8 mouse cellular contexts compared by ENCODE assay signal in the genomic region with DNA sequence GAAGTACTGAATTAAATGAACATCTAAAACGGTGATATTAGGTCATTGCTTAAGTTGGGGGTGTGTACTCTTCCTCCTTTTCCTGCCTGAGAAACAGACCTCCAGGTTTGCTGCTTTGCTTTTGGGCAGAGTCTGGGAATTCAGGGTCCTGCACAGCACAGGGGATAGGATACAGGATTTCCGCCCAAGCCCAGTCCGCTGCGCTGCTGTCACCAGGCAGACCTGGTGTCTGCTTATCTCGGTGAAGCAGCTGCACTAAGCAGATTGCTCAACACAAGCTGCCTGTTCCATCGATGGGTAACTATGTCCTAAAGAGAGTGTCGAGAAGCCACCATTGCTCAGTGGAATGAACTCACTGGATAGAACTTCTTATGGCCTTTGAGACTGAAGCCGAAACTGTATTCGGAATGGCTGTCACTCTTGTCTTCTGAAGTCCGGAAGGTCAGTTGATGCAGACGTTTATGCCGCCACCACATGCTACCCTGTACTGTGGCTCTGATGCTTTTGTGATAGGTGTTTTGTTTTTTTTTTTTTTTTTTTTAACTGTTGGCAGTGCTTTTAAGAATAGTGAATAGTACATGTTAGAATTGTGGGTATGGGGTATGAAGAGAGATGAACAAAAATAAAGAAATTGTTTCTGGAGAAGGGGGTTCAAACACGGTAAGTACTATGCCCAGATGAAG.
A peak's percentile ranks its signal among the peaks of the same experiment; 100 is the strongest.
DNase-seq lines count a peak whose midpoint lies in the region; ATAC-seq and TF ChIP-seq lines count a peak whose summit lies in the region.

No protein-coding gene starts in this region.

- peak overlapping the region; percentile 58 for H3K9ac ChIP-seq in heart, embryonic 16.5 days (ENCODE audit: low read length)
- H3K9ac ChIP-seq in hindbrain, embryonic 14.5 days: no peak overlapping the region
- no peak overlapping the region for H3K9ac ChIP-seq in hindbrain, embryonic 12.5 days

- peak; percentile 44 for DNase-seq in layer of hippocampus, adult 9-11 months
- no peak for DNase-seq in layer of hippocampus, postnatal 25 days (ENCODE audit: extremely low spot score in 1 of 2, low spot score in 1 of 2)
- peak; percentile 89 for DNase-seq in c-Kit-positive CD71-positive TER-119-negative erythroid progenitor cells, embryonic 14.5 days (ENCODE audit: low read depth)
- DNase-seq in layer of hippocampus, postnatal 36 days: peak; percentile 35 to 40
- no peak for DNase-seq in hindbrain, embryonic 14.5 days (ENCODE audit: low spot score)

- no peaks in the 10 kb centered on the region for H3K27me3 ChIP-seq in heart, embryonic 16.5 days (ENCODE audit: control insufficient read depth, insufficient read depth, low read length)
- no peaks in the 10 kb centered on the region for H3K27me3 ChIP-seq in myocyte (ENCODE audit: control insufficient read depth, insufficient read depth, insufficient read length)
- no peaks in the 10 kb centered on the region for H3K27me3 ChIP-seq in hindbrain, embryonic 14.5 days (ENCODE audit: control insufficient read depth, insufficient read depth, low read length)
- no peaks in the 10 kb centered on the region for H3K27me3 ChIP-seq in hindbrain, embryonic 12.5 days

- H3K79me2 ChIP-seq in myocyte (ENCODE audit: control insufficient read depth, insufficient read depth): no peaks in the 10 kb centered on the region

- peaks cover 33% of the 10 kb centered on the region for H3K36me3 ChIP-seq in heart, embryonic 16.5 days (ENCODE audit: control insufficient read depth, insufficient read depth)
- peaks cover 27% of the 10 kb centered on the region for H3K36me3 ChIP-seq in myocyte (ENCODE audit: control insufficient read depth, insufficient read depth)
- H3K36me3 ChIP-seq in hindbrain, embryonic 14.5 days (replicated peaks; ENCODE audit: control insufficient read depth, insufficient read depth): peaks cover 17% of the 10 kb centered on the region; the same call in 1 of the 2 replicates
- H3K36me3 ChIP-seq in hindbrain, embryonic 12.5 days: peaks cover 14% of the 10 kb centered on the region; the same call in 1 of the 2 replicates

- peak overlapping the region; percentile 41 for H3K4me2 ChIP-seq in heart, embryonic 16.5 days (ENCODE audit: low read depth, low read length)
- peak overlapping the region; percentile 44 for H3K4me2 ChIP-seq in myocyte (ENCODE audit: low read depth)
- no peak overlapping the region for H3K4me2 ChIP-seq in hindbrain, embryonic 14.5 days (replicated peaks)
- no peak overlapping the region for H3K4me2 ChIP-seq in hindbrain, embryonic 12.5 days (replicated peaks)

- peak; percentile 78 for ATAC-seq in heart, embryonic 16.5 days (replicated peaks; ENCODE audit: extremely low read depth, insufficient read depth, low FRiP score)
- ATAC-seq in hindbrain, embryonic 14.5 days (ENCODE audit: low FRiP score): no peak
- no peak for ATAC-seq in hindbrain, embryonic 12.5 days (ENCODE audit: low FRiP score)

- H3K4me1 ChIP-seq in heart, embryonic 16.5 days (ENCODE audit: control insufficient read depth, insufficient read depth, low read length): peaks cover 60% of the 10 kb centered on the region
- no peaks in the 10 kb centered on the region for H3K4me1 ChIP-seq in hindbrain, embryonic 14.5 days (replicated peaks; ENCODE audit: control insufficient read depth, insufficient read depth, low read length)
- H3K4me1 ChIP-seq in hindbrain, embryonic 12.5 days: no peaks in the 10 kb centered on the region

- 24% methylated on average over 13 of the region's 13 CpGs for WGBS in heart, embryonic 16.5 days
- 81% methylated on average over 13 of the region's 13 CpGs for WGBS in hindbrain, embryonic 14.5 days
- 88% methylated on average over 13 of the region's 13 CpGs for WGBS in hindbrain, embryonic 12.5 days

- H3K4me3 ChIP-seq in heart, embryonic 16.5 days (ENCODE audit: low read length): peak overlapping the region; percentile 40
- H3K4me3 ChIP-seq in myocyte: no peak overlapping the region
- H3K4me3 ChIP-seq in hindbrain, embryonic 14.5 days (replicated peaks; ENCODE audit: low read length): no peak overlapping the region
- H3K4me3 ChIP-seq in hindbrain, embryonic 12.5 days: no peak overlapping the region

- peak overlapping the region; percentile 81 for H3K27ac ChIP-seq in heart, embryonic 16.5 days (ENCODE audit: low read length)
- no peak overlapping the region for H3K27ac ChIP-seq in hindbrain, embryonic 14.5 days
- H3K27ac ChIP-seq in hindbrain, embryonic 12.5 days: no peak overlapping the region

- TF ChIP-seq POLR2A in myocyte (IDR thresholded peaks at IDR 0.05; ENCODE audit: insufficient read length, low read depth): no peak

- H3ac ChIP-seq in myocyte (ENCODE audit: control insufficient read depth, insufficient read length): no peak overlapping the region

- no peaks in the 10 kb centered on the region for H3K9me3 ChIP-seq in heart, embryonic 16.5 days (replicated peaks; ENCODE audit: control insufficient read depth, low read length)
- no peaks in the 10 kb centered on the region for H3K9me3 ChIP-seq in hindbrain, embryonic 14.5 days (ENCODE audit: control insufficient read depth, low read length)
- no peaks in the 10 kb centered on the region for H3K9me3 ChIP-seq in hindbrain, embryonic 12.5 days (replicated peaks)

TF ChIP-seq in myocyte, 11 proteins besides CTCF, POLR2A, EP300 and RAD21:
- no peak for TF ChIP-seq REST (IDR thresholded peaks at IDR 0.05; ENCODE audit: insufficient read depth, insufficient read length)
- TF ChIP-seq CEBPB (IDR thresholded peaks at IDR 0.05; ENCODE audit: insufficient read depth, poor library complexity, severe bottlenecking): peak; percentile 76; the same call in 1 of the 2 replicates
- TF ChIP-seq POLR2AphosphoS2 (IDR thresholded peaks at IDR 0.05; ENCODE audit: insufficient read length, low read depth): no peak
- no peak for TF ChIP-seq SRF (IDR thresholded peaks at IDR 0.05; ENCODE audit: control insufficient read depth, insufficient read length, low read depth)
- no peak for TF ChIP-seq E2F4 (IDR thresholded peaks at IDR 0.05; ENCODE audit: insufficient read depth)
- TF ChIP-seq MYOD1 (IDR thresholded peaks at IDR 0.05; ENCODE audit: control insufficient read depth in 1 of 3, insufficient read length in 2 of 3, low read depth in 2 of 3): peak in 2 of 3 experiments; percentile 41 to 88
- TF ChIP-seq TCF12 (IDR thresholded peaks at IDR 0.05; ENCODE audit: insufficient read depth, poor library complexity, severe bottlenecking): no peak
- peak; percentile 56 to 84 (median 70) for TF ChIP-seq MYOG (IDR thresholded peaks at IDR 0.05; ENCODE audit: control insufficient read depth in 1 of 3, insufficient read depth in 1 of 3, insufficient read length in 2 of 3, low read depth in 2 of 3)
- no peak for TF ChIP-seq MAX (IDR thresholded peaks at IDR 0.05; ENCODE audit: low read depth)
- TF ChIP-seq USF1 (IDR thresholded peaks at IDR 0.05; ENCODE audit: low read depth): no peak
TF ChIP-seq in myocyte: peak in this region for 3.

Comparison
In these comparisons a context has a peak if more than half of its experiments do, and no peak if none do; other contexts are left out.
1. DNase-seq: peak in layer of hippocampus, adult 9-11 months (single experiment), c-Kit-positive CD71-positive TER-119-negative erythroid progenitor cells, embryonic 14.5 days (single experiment) and layer of hippocampus, postnatal 36 days (2 of 2); none in layer of hippocampus, postnatal 25 days (0 of 2) and hindbrain, embryonic 14.5 days (single experiment).
2. H3K4me2 ChIP-seq: peak in heart, embryonic 16.5 days (single experiment) and myocyte (single experiment); none in hindbrain, embryonic 14.5 days (single experiment) and hindbrain, embryonic 12.5 days (single experiment).